Mouse (Mus musculus): ENCODE measurements at regions not wholly inside any gene's neighbourhood (a gene's known extent, or its start where the extent isn't known, plus 50 kb on each side); places are given as distances from the start of the nearest gene placed in this dataset.

- Histone ChIP-seq H3K27me3 (ENCODE audit: insufficient read depth, poor library complexity, severe bottlenecking) (no peaks in the 10 kb centered on the region), H3K27ac (no peak overlapping the region), H3K9me3 (no peaks in the 10 kb centered on the region), H3K4me1 (replicated peaks) (0 out of 2 replicates have a peak, but pooled peaks cover 3% of the 10 kb centered on the region), H3K36me3 (no peaks in the 10 kb centered on the region), H3K4me3 (no peak overlapping the region)
- WGBS = 63% methylated on average over 2 of the region's 2 CpGs
- DNase-seq (ENCODE audit: low spot score) = no peak
Observed at GRCm38 (mm10) chr3:117520461-117520860, 54.2 kb upstream of the Plppr5 start.

GRCm38 (mm10) chr3:117508090-117508489, 66.5 kb upstream of the Plppr5 start:
- no peak overlapping the region for H3K27ac ChIP-seq
- DNase-seq (ENCODE audit: low spot score) = no peak
- H3K4me3 ChIP-seq = no peak overlapping the region
- H3K4me1 ChIP-seq (replicated peaks) = no peaks in the 10 kb centered on the region
- no peaks in the 10 kb centered on the region for H3K9me3 ChIP-seq
- H3K27me3 ChIP-seq (ENCODE audit: insufficient read depth, poor library complexity, severe bottlenecking) = no peaks in the 10 kb centered on the region
- H3K36me3 ChIP-seq = no peaks in the 10 kb centered on the region

- no peak overlapping the region for H3K4me3 ChIP-seq
- WGBS = 47% methylated on average over 1 of the region's 1 CpGs
- H3K27me3 ChIP-seq (ENCODE audit: insufficient read depth, poor library complexity, severe bottlenecking) = no peaks in the 10 kb centered on the region
- no peak for DNase-seq (ENCODE audit: low spot score)
- H3K36me3 ChIP-seq = no peaks in the 10 kb centered on the region
- H3K9me3 ChIP-seq = no peaks in the 10 kb centered on the region
- no peaks in the 10 kb centered on the region for H3K4me1 ChIP-seq (replicated peaks)
- no peak overlapping the region for H3K27ac ChIP-seq
Observed at GRCm38 (mm10) chr3:117506151-117506723, 68.4 kb upstream of the Plppr5 start.

- Histone ChIP-seq H3K27me3 (ENCODE audit: insufficient read depth, poor library complexity, severe bottlenecking) (no peaks in the 10 kb centered on the region), H3K9me3 (no peaks in the 10 kb centered on the region), H3K27ac (no peak overlapping the region), H3K4me1 (replicated peaks) (no peaks in the 10 kb centered on the region), H3K4me3 (no peak overlapping the region), H3K36me3 (no peaks in the 10 kb centered on the region)
- DNase-seq (ENCODE audit: low spot score) = no peak
- WGBS = 23% methylated on average over 5 of the region's 5 CpGs
Observed at GRCm38 (mm10) chr3:117501107-117501506, 73.5 kb upstream of the Plppr5 start.

- Histone ChIP-seq H3K36me3 (no peaks in the 10 kb centered on the region), H3K9me3 (no peaks in the 10 kb centered on the region), H3K27ac (no peak overlapping the region), H3K4me3 (no peak overlapping the region), H3K4me1 (replicated peaks) (no peaks in the 10 kb centered on the region), H3K27me3 (ENCODE audit: insufficient read depth, poor library complexity, severe bottlenecking) (no peaks in the 10 kb centered on the region)
- 84% methylated on average over 5 of the region's 5 CpGs for WGBS
- no peak for DNase-seq (ENCODE audit: low spot score)
Observed at GRCm38 (mm10) chr3:117498138-117498897, 76.3 kb upstream of the Plppr5 start.

GRCm38 (mm10) chr3:117494118-117494517, 80.5 kb upstream of the Plppr5 start:
- H3K27ac ChIP-seq = no peak overlapping the region
- H3K27me3 ChIP-seq (ENCODE audit: insufficient read depth, poor library complexity, severe bottlenecking) = no peaks in the 10 kb centered on the region
- peak; percentile 33 for DNase-seq (ENCODE audit: low spot score)
- H3K4me1 ChIP-seq (replicated peaks) = no peaks in the 10 kb centered on the region
- H3K4me3 ChIP-seq = no peak overlapping the region
- H3K9me3 ChIP-seq = peaks cover 6% of the 10 kb centered on the region; the same call in 1 of the 2 replicates
- no peaks in the 10 kb centered on the region for H3K36me3 ChIP-seq
- WGBS = 68% methylated on average over 2 of the region's 2 CpGs

GRCm38 (mm10) chr3:117487281-117488027, 87.2 kb upstream of the Plppr5 start:
- Histone ChIP-seq H3K4me1 (replicated peaks) (no peaks in the 10 kb centered on the region), H3K27me3 (ENCODE audit: insufficient read depth, poor library complexity, severe bottlenecking) (no peaks in the 10 kb centered on the region), H3K4me3 (no peak overlapping the region), H3K9me3 (peaks cover 6% of the 10 kb centered on the region; the same call in 1 of the 2 replicates), H3K27ac (no peak overlapping the region), H3K36me3 (no peaks in the 10 kb centered on the region)
- no peak for DNase-seq (ENCODE audit: low spot score)
- WGBS = 85% methylated on average over 11 of the region's 11 CpGs

GRCm38 (mm10) chr3:117486351-117486750, 88.3 kb upstream of the Plppr5 start:
- Histone ChIP-seq H3K4me3 (no peak overlapping the region), H3K36me3 (no peaks in the 10 kb centered on the region), H3K9me3 (peaks cover 6% of the 10 kb centered on the region; the same call in 1 of the 2 replicates), H3K27ac (no peak overlapping the region), H3K27me3 (ENCODE audit: insufficient read depth, poor library complexity, severe bottlenecking) (no peaks in the 10 kb centered on the region), H3K4me1 (replicated peaks) (no peaks in the 10 kb centered on the region)
- DNase-seq (ENCODE audit: low spot score) = no peak
- 78% methylated on average over 2 of the region's 2 CpGs for WGBS

- no peaks in the 10 kb centered on the region for H3K9me3 ChIP-seq
- H3K4me1 ChIP-seq (replicated peaks) = no peaks in the 10 kb centered on the region
- no peaks in the 10 kb centered on the region for H3K27me3 ChIP-seq (ENCODE audit: insufficient read depth, poor library complexity, severe bottlenecking)
- no peak overlapping the region for H3K4me3 ChIP-seq
- WGBS = 80% methylated on average over 3 of the region's 3 CpGs
- H3K27ac ChIP-seq = no peak overlapping the region
- no peaks in the 10 kb centered on the region for H3K36me3 ChIP-seq
- DNase-seq (ENCODE audit: low spot score) = no peak
Observed at GRCm38 (mm10) chr3:117480131-117480530, 94.5 kb upstream of the Plppr5 start.

- no peak for DNase-seq (ENCODE audit: low spot score)
- 96% methylated on average over 2 of the region's 2 CpGs for WGBS
- no peak overlapping the region for H3K27ac ChIP-seq
- no peaks in the 10 kb centered on the region for H3K27me3 ChIP-seq (ENCODE audit: insufficient read depth, poor library complexity, severe bottlenecking)
- H3K9me3 ChIP-seq = no peaks in the 10 kb centered on the region
- no peak overlapping the region for H3K4me3 ChIP-seq
- no peaks in the 10 kb centered on the region for H3K4me1 ChIP-seq (replicated peaks)
- H3K36me3 ChIP-seq = no peaks in the 10 kb centered on the region
Observed at GRCm38 (mm10) chr3:117459507-117459906, 98.8 kb upstream of the Plppr4 start.

- Histone ChIP-seq H3K9me3 (no peaks in the 10 kb centered on the region), H3K4me3 (no peak overlapping the region), H3K36me3 (no peaks in the 10 kb centered on the region), H3K27me3 (ENCODE audit: insufficient read depth, poor library complexity, severe bottlenecking) (no peaks in the 10 kb centered on the region), H3K27ac (no peak overlapping the region), H3K4me1 (replicated peaks) (no peaks in the 10 kb centered on the region)
- no peak for DNase-seq (ENCODE audit: low spot score)
- 84% methylated on average over 7 of the region's 7 CpGs for WGBS
Observed at GRCm38 (mm10) chr3:117450559-117450958, 89.9 kb upstream of the Plppr4 start.

GRCm38 (mm10) chr3:117441887-117442286, 81.2 kb upstream of the Plppr4 start:
- Histone ChIP-seq H3K27me3 (ENCODE audit: insufficient read depth, poor library complexity, severe bottlenecking) (no peaks in the 10 kb centered on the region), H3K4me3 (no peak overlapping the region), H3K36me3 (no peaks in the 10 kb centered on the region), H3K9me3 (no peaks in the 10 kb centered on the region), H3K4me1 (replicated peaks) (0 out of 2 replicates have a peak, but pooled peaks cover 5% of the 10 kb centered on the region), H3K27ac (no peak overlapping the region)
- no peak for DNase-seq (ENCODE audit: low spot score)
- 67% methylated on average over 3 of the region's 3 CpGs for WGBS

GRCm38 (mm10) chr3:117440294-117440693, 79.6 kb upstream of the Plppr4 start:
- no peak overlapping the region; the same call in 1 of the 2 replicates for H3K27ac ChIP-seq
- 58% methylated on average over 4 of the region's 4 CpGs for WGBS

More at GRCm38 (mm10) chr3:117440294-117440693, 79.6 kb upstream of the Plppr4 start:
- Histone ChIP-seq H3K27me3 (ENCODE audit: insufficient read depth, poor library complexity, severe bottlenecking) (no peaks in the 10 kb centered on the region), H3K4me3 (no peak overlapping the region), H3K4me1 (replicated peaks) (0 out of 2 replicates have a peak, but pooled peaks cover 5% of the 10 kb centered on the region), H3K9me3 (no peaks in the 10 kb centered on the region), H3K36me3 (no peaks in the 10 kb centered on the region)
- no peak for DNase-seq (ENCODE audit: low spot score)
